Mouse (Mus musculus) MEL (cell line): ENCODE measurements around the gene Mettl23. TPM values are rescaled to one million over a fixed set of nuclear protein-coding genes. Genes with fewer than 3 reads are reported as not detected.

Experiments
- DNase-seq: peaks from one replicate; pipeline ENCODE4 v3.0.0; 2011; ENCODE audit warnings: low read depth, low spot score
- H3K27ac ChIP-seq: 2 replicates; pipeline ENCODE4 v1.5.1; 2012; ENCODE audit warnings: low read depth, mild to moderate bottlenecking, control low read depth, low read length, moderate library complexity; ENCODE audit not compliant: control insufficient read depth
- H3K27me3 ChIP-seq, 2 experiments: fragments of 150-350 bp in 1 of 2; sonication (generic) in 1 of 2; 2 replicates each; pipeline ENCODE4 v1.6.1; 2012; ENCODE audit warnings: low read length in 2 of 2, mild to moderate bottlenecking in 2 of 2, improper control_type of control experiment in 1 of 2, moderate library complexity in 1 of 2; ENCODE audit not compliant: insufficient read depth in 2 of 2, control insufficient read depth in 1 of 2
- H3K36me3 ChIP-seq, 2 experiments: 2 replicates each; pipeline ENCODE4 v1.6.1; 2012 to 2014; ENCODE audit warnings: low read length in 2 of 2, improper control_type of control experiment in 1 of 2, inconsistent platforms in 1 of 2, mild to moderate bottlenecking in 1 of 2; ENCODE audit not compliant: insufficient read depth in 2 of 2, control insufficient read depth in 1 of 2
- H3K4me1 ChIP-seq, 2 experiments: fragments of 150-350 bp in 1 of 2; sonication (generic) in 1 of 2; 2 replicates each; pipeline ENCODE4 v1.6.1; 2012; ENCODE audit warnings: low read length in 2 of 2, improper control_type of control experiment in 1 of 2, mild to moderate bottlenecking in 1 of 2; ENCODE audit not compliant: insufficient read depth in 2 of 2, control insufficient read depth in 1 of 2
- H3K4me3 ChIP-seq, 2 experiments: fragments of 150-350 bp in 1 of 2; sonication (generic) in 1 of 2; 2 replicates each; pipeline ENCODE4 v1.5.1; 2012; ENCODE audit warnings: low read depth in 2 of 2, low read length in 2 of 2, mild to moderate bottlenecking in 2 of 2, moderate library complexity in 2 of 2, control low read depth in 1 of 2, improper control_type of control experiment in 1 of 2; ENCODE audit not compliant: control insufficient read depth in 1 of 2, insufficient read depth in 1 of 2
- H3K79me2 ChIP-seq: 2 replicates; pipeline ENCODE4 v1.6.1; 2012; ENCODE audit warnings: mild to moderate bottlenecking, low read length, moderate library complexity; ENCODE audit not compliant: control insufficient read depth, poor library complexity, insufficient read depth
- H3K9ac ChIP-seq: 2 replicates; pipeline ENCODE4 v1.6.1; 2012; ENCODE audit warnings: low read depth, mild to moderate bottlenecking, control low read depth, low read length, moderate library complexity; ENCODE audit not compliant: control insufficient read depth, poor library complexity, severe bottlenecking
- H3K9me3 ChIP-seq: fragments of 150-350 bp; sonication (generic); replicated peaks from 2 replicates; pipeline ENCODE4 v1.6.1; 2012; ENCODE audit warnings: mild to moderate bottlenecking, low read length, improper control_type of control experiment, moderate library complexity; ENCODE audit not compliant: insufficient read depth
- BHLHE40 ChIP-seq: IDR thresholded peaks from 2 replicates; pipeline ENCODE4 v1.6.1; 2012; ENCODE audit warnings: low read depth, mild to moderate bottlenecking, inconsistent platforms, low read length, improper control_type of control experiment, borderline replicate concordance
- CTCF ChIP-seq, 3 experiments: IDR thresholded peaks in 2 of 3; conservative IDR thresholded peaks in 1 of 3; 2 replicates each; pipeline ENCODE4 v1.5.1; 2011 to 2012; ENCODE audit warnings: low read length in 3 of 3, low read depth in 2 of 3, mild to moderate bottlenecking in 2 of 3, improper control_type of control experiment in 1 of 3, inconsistent platforms in 1 of 3, mixed read lengths in 1 of 3, moderate library complexity in 1 of 3; ENCODE audit not compliant: control insufficient read depth in 1 of 3, insufficient read depth in 1 of 3, poor library complexity in 1 of 3, severe bottlenecking in 1 of 3
- ELF1 ChIP-seq: IDR thresholded peaks from 2 replicates; pipeline ENCODE4 v1.6.1; 2014; ENCODE audit warnings: low read depth, mild to moderate bottlenecking, inconsistent platforms, low read length, improper control_type of control experiment, moderate library complexity
- GABPA ChIP-seq: IDR thresholded peaks from 2 replicates; pipeline ENCODE4 v1.6.1; 2012; ENCODE audit warnings: low read depth, mild to moderate bottlenecking, inconsistent platforms, low read length, improper control_type of control experiment, moderate library complexity
- HCFC1 ChIP-seq: IDR thresholded peaks from 2 replicates; pipeline ENCODE4 v1.6.1; 2012; ENCODE audit warnings: low read depth, mild to moderate bottlenecking, inconsistent platforms, low read length, improper control_type of control experiment, moderate library complexity
- KAT2A ChIP-seq: conservative IDR thresholded peaks from 2 replicates; pipeline ENCODE4 v1.6.1; 2012; ENCODE audit warnings: low read depth, low read length, improper control_type of control experiment, inconsistent platforms
- MAFK ChIP-seq: IDR thresholded peaks from 2 replicates; pipeline ENCODE4 v1.6.1; 2011; ENCODE audit warnings: low read depth, mild to moderate bottlenecking, low read length, improper control_type of control experiment, borderline replicate concordance
- MAX ChIP-seq: IDR thresholded peaks from 2 replicates; pipeline ENCODE4 v1.6.1; 2011; ENCODE audit warnings: low read length, improper control_type of control experiment
- MAZ ChIP-seq: IDR thresholded peaks from 2 replicates; pipeline ENCODE4 v1.6.1; 2012; ENCODE audit warnings: low read depth, mild to moderate bottlenecking, inconsistent platforms, low read length, improper control_type of control experiment
- MYB ChIP-seq: IDR thresholded peaks from 2 replicates; pipeline ENCODE4 v1.6.1; 2011; ENCODE audit warnings: mild to moderate bottlenecking, low read depth, low read length, improper control_type of control experiment
- NELFE ChIP-seq: IDR thresholded peaks from 2 replicates; pipeline ENCODE4 v1.6.1; 2011; ENCODE audit warnings: low read depth, low read length, improper control_type of control experiment
- NRF1 ChIP-seq: IDR thresholded peaks from 2 replicates; pipeline ENCODE4 v1.6.1; 2014; ENCODE audit warnings: low read depth, mild to moderate bottlenecking, inconsistent platforms, low read length, improper control_type of control experiment, moderate library complexity; ENCODE audit not compliant: poor library complexity, insufficient read depth, severe bottlenecking
- POLR2A ChIP-seq, 2 experiments: IDR thresholded peaks; 2 replicates each; pipeline ENCODE4 v1.6.1; 2011 to 2012; ENCODE audit warnings: low read length in 2 of 2, mild to moderate bottlenecking in 2 of 2, control low read depth in 1 of 2, improper control_type of control experiment in 1 of 2, low read depth in 1 of 2, moderate library complexity in 1 of 2; ENCODE audit not compliant: control insufficient read depth in 1 of 2, insufficient read depth in 1 of 2, poor library complexity in 1 of 2
- POLR2AphosphoS2 ChIP-seq: IDR thresholded peaks from 2 replicates; pipeline ENCODE4 v1.6.1; 2011; ENCODE audit warnings: low read length, improper control_type of control experiment
- SIN3A ChIP-seq: IDR thresholded peaks from 2 replicates; pipeline ENCODE4 v1.6.1; 2012; ENCODE audit warnings: low read length, improper control_type of control experiment, inconsistent platforms
- TAL1 ChIP-seq: IDR thresholded peaks from 2 replicates; pipeline ENCODE4 v1.6.1; 2012; ENCODE audit warnings: mild to moderate bottlenecking, inconsistent platforms, low read length, moderate library complexity, mixed read lengths
- TBP ChIP-seq: IDR thresholded peaks from 2 replicates; pipeline ENCODE4 v1.8.0; 2011; ENCODE audit warnings: low read depth, low read length, improper control_type of control experiment
- UBTF ChIP-seq: IDR thresholded peaks from 2 replicates; pipeline ENCODE4 v1.6.1; 2012; ENCODE audit warnings: low read depth, mild to moderate bottlenecking, inconsistent platforms, low read length, improper control_type of control experiment, moderate library complexity, borderline replicate concordance; ENCODE audit not compliant: insufficient read depth
- USF2 ChIP-seq, 2 experiments: IDR thresholded peaks; 2 replicates each; pipeline ENCODE4 v1.6.1; 2011 to 2012; ENCODE audit warnings: improper control_type of control experiment in 2 of 2, low read length in 2 of 2, borderline replicate concordance in 1 of 2, inconsistent platforms in 1 of 2, low read depth in 1 of 2, mild to moderate bottlenecking in 1 of 2; ENCODE audit not compliant: insufficient read depth in 1 of 2
- ZKSCAN1 ChIP-seq: IDR thresholded peaks from 2 replicates; pipeline ENCODE4 v1.6.1; 2012; ENCODE audit warnings: low read depth, mild to moderate bottlenecking, inconsistent platforms, low read length, improper control_type of control experiment, moderate library complexity
- polyA plus RNA-seq, 2 experiments: library from polyadenylated mRNA; stranded (reverse) in 1 of 2; unstranded in 1 of 2; fragments of >175 nt in 1 of 2; fragments of >200 nt in 1 of 2; gene quantifications; 2 replicates each; pipeline versions ENCODE4 v1.2.1 to v1.2.4; 2012; ENCODE audit warnings: low replicate concordance in 2 of 2, low read depth in 1 of 2; ENCODE audit not compliant: insufficient read length in 2 of 2, insufficient read depth in 1 of 2, missing spikeins in 1 of 2
- total RNA-seq: library from RNA; depleted of rRNA; stranded (reverse); fragments of 300-350 nt; gene quantifications from 2 replicates; pipeline ENCODE4 v1.2.3, GENCODE M21; 2012

Gene Mettl23
- total and polyA plus RNA-seq, 3 experiments: 58.5 to 69.9 TPM; not detected in 1

DNA sequence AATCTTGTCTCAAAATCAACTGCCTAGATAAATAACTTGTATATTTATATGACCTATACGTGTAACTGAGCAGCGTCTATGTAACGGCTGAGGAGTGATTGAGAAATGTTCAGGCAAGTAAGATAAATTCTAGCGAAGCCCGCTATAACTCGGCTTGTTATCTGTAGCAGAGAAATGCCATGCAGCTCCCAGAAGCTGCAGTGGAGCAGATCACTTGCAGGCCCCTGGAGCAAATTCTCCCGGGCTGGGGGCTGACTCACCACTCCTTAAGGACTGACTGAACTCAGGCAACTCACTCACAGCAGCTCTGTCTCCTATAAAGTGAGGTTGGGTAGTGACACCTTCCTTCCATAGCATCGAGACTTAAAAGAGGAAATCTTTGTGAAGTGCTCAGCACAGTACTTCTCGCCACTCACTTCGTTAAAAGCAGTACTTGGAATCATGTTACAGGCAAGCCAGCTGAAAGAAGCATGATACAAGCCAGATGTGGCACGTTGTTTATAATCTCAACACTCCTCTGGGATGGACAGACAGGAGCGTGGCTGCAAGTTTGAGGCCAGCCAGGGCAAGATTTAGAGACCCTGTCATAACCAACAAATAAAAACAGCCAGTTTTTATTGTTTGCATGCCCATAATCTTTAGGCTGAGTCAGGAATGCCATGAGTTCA, 14.2 kb downstream of the Mettl23 start (continued):
- TF ChIP-seq MAX: 0 out of 2 replicates have a peak, but pooled peaks have one; percentile 38
- no peak for TF ChIP-seq MAFK
- TF ChIP-seq HCFC1: peak; percentile 51; the same call in 1 of the 2 replicates
- TF ChIP-seq SIN3A: peak; percentile 59; the same call in 1 of the 2 replicates
- TF ChIP-seq NELFE: no peak

DNA sequence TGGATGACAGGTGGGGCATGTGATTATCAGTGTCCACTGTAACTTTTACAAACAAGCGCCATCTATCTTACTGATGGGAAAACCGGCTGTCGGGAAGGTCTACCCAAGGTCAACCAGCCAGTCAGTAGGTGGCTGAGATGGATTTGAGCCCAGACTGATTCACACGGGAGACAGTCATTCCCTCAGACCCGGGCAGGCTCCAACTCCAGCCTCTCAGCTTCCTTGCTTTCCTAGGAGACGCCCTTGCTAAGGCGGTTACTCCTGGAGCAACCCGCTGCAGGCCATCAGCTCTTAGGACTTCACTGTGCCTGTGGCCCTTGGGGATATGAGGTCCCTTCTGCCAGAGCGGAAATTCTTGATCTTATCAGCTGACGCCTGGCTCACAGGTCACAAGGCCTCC, 21.4 kb downstream of the Mettl23 start:
- no peak for TF ChIP-seq NRF1
- no peak for TF ChIP-seq BHLHE40
- TF ChIP-seq POLR2A (IDR thresholded peaks at IDR 0.05; ENCODE audit: control insufficient read depth in 1 of 2, insufficient read depth in 1 of 2, low read depth in 1 of 2, low read length in 2 of 2, poor library complexity in 1 of 2): no peak
- Histone ChIP-seq H3K4me1 (no peaks in the 10 kb centered on the region), H3K4me3 (no peak overlapping the region), H3K27ac (no peak overlapping the region), H3K36me3 (no peaks in the 10 kb centered on the region), H3K9me3 (no peaks in the 10 kb centered on the region), H3K27me3 (no peaks in the 10 kb centered on the region), H3K79me2 (no peaks in the 10 kb centered on the region), H3K9ac (no peak overlapping the region)
- DNase-seq: no peak

DNA sequence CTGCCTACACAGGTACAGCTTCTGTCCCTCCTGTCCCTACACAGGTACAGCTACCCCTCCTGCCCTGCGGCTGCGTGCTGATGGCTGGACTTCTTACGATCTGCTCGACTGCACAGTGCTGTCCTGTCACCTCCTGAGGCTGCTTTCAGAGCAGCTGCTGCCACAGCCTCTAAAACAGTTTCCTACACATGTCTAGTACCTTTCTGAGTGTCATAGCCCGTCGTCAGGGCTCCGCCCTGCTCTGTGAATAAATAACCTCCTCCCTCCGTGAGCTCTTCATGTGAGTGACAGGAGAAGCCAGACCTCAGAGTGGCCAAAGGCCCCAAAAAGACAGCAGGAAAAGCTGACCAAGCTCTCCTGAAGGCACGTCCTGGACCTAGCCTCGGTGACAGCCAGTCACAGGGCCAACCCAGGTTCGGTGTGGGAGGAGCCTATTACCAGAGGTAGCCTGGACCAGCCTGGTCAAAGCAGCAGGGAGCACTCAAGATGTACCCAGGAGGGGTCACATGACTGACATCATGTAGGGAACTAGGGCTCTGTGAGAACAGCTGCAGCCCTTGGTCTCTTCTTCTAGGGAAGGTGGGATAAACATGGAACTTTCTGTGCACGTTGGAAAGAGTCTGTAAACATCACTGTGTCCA, 23.0 kb downstream of the Mettl23 start:
- no peak for DNase-seq
- Histone ChIP-seq H3K36me3 (no peaks in the 10 kb centered on the region), H3K27me3 (no peaks in the 10 kb centered on the region), H3K27ac (no peak overlapping the region), H3K79me2 (no peaks in the 10 kb centered on the region), H3K4me1 (no peaks in the 10 kb centered on the region), H3K4me3 (no peak overlapping the region), H3K9ac (no peak overlapping the region), H3K9me3 (no peaks in the 10 kb centered on the region)
- TF ChIP-seq KAT2A (no peak), POLR2AphosphoS2 (no peak), USF2 (IDR thresholded peaks at IDR 0.05; ENCODE audit: borderline replicate concordance in 1 of 2, insufficient read depth in 1 of 2, low read depth in 1 of 2, low read length in 2 of 2) (no peak), TBP (no peak), GABPA (no peak), MAZ (no peak), SIN3A (no peak), ZKSCAN1 (no peak), MYB (no peak), HCFC1 (no peak), TAL1 (no peak), ELF1 (no peak), UBTF (no peak), CTCF (IDR thresholded peaks at IDR 0.05 in 2 of 3, conservative IDR thresholded peaks at IDR 0.05 in 1 of 3; ENCODE audit: control insufficient read depth in 1 of 3, insufficient read depth in 1 of 3, low read depth in 2 of 3, low read length in 3 of 3, poor library complexity in 1 of 3, severe bottlenecking in 1 of 3) (no peak)
